Mouse (Mus musculus) central nervous system, embryonic 18 days (tissue): ENCODE data around the gene Ugp2. TPM values are rescaled to one million over a fixed set of nuclear protein-coding genes. Genes with fewer than 3 reads are reported as not detected.

Source experiments
- polyA plus RNA-seq: library from polyadenylated mRNA; depleted of rRNA; stranded (reverse); fragments of >200 nt; gene quantifications from 2 replicates; pipeline ENCODE4 v1.2.3, GENCODE M21; 2012; rRNA removed

Ugp2 gene
- 34.7 and 40.3 TPM in 2 replicates for polyA plus RNA-seq

GRCm38 (mm10) chr11:21371122-21371806, at the start of gene Ugp2:
Gene Ugp2 (minus strand): TSS chr11:21371201.

Other genes with a start within 250 kb of the Ugp2 start
- 24.5 and 25.5 TPM in 2 replicates for gene Vps54, start 131.9 kb downstream of the Ugp2 start, polyA plus RNA-seq
- 7.5 and 10.4 TPM in 2 replicates for gene Wdpcp, start 201.0 kb upstream of the Ugp2 start, polyA plus RNA-seq
- 395 and 478 TPM in 2 replicates for gene Mdh1, start 201.2 kb upstream of the Ugp2 start, polyA plus RNA-seq